Mouse (Mus musculus) NIH3T3 (cell line): ENCODE measurements around the gene Vmn2r20.
"Not testable (repeated sequence)": the region's sequence is repeated elsewhere in the genome, so short reads cannot be mapped to it uniquely, and the experiment has no call there.

Experiments used
- DNase-seq: peaks from one replicate; pipeline ENCODE4 v3.0.0-alpha.2; 2012; ENCODE audit warnings: low read depth

Vmn2r20 gene

DNA sequence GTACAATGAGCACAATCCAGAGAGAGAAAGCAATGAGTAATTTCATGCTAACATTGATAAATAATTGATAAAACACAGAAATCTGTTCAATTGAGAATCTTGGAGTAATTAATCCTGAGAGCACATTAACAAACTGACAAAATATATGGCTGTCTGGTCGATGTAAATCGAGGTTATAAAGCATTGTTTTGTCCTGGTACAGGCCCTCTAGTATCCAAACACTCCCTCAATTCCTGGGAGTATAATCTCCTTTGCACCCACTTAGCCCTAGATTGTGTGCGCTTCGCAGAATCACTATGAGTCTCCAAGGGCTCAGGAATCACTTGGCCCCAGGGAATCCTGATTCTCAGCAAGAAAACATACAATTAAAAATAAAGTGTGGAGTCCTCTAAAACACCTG, at the start of gene Vmn2r20:
Gene Vmn2r20 (minus strand): TSS at position 101 of the 400 bp plus-strand sequence.
- DNase-seq: not testable (repeated sequence)

DNA sequence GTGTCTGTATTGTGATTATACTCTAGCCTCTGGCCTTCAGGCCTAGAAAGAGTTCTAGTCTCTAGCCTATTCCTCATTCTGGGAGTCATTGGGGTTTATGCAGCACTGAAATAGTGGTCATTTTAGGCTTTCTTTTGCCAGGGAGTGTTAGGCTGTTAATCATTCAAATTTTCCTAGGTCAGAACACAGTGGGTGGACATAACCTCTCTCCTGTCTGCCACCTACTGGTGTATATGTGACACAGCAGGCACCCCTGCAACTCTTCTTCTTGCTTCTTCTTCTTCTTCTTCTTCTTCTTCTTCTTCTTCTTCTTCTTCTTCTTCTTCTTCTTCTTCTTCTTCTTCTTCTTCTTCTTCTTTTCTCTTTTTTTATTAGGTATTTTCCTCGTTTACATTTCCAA, 6.5 kb upstream of the Vmn2r20 start:
- DNase-seq: not testable (repeated sequence)

DNA sequence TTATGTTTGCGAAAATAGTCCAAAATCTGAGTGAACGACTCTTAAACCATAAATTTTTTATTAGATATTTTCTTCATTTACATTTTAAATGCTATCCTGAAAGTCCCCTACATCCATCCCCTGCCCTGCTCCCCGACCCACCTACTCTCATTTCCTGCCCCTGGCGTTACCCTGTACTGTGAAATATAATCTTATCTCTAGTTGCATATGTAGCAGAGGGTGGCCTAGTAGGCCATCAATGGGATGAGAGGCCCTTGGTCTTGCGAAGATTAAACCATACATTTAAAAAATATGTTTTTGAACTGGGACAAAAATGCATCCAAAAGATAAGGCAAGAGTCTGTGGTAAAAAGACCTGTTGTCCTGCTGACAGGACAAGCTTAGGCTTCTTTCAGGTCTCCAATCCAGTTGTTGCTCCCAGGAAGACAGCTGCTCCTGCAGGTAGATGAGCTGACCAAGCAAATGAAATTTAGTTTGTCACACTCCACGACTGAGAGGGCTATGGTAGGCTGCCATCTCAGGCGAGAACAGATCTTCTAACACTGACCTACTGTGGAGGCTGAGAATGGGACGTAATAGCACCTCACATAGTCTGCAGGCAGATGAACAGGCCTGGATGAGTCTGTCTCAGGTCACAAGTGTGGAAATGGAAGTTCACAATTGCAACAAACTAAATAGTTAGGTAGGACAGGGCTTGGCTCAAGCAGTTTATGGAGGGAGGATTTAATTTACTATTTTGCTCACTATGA, 10.8 kb downstream of the Vmn2r20 start:
- DNase-seq: not testable (repeated sequence)

DNA sequence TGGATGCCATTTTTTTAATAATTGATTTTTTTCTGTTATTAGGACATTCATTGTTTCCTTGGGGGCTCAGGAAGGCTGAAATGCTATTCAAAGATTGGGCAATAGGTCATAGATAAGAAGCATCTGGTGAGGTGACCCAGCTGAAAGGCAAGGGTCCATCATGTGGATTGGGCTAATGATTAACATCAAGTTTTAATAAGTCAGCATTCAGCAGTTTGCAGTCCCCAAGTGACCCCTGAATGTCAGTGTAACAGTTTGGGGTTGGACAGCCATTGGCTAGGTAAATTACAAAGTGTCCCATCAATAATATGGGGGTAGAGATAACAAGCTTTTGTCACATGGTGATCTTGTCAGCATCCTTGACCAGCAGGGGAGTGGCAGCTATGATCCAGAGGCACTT, 29.1 kb downstream of the Vmn2r20 start:
- not testable (repeated sequence) for DNase-seq

DNA sequence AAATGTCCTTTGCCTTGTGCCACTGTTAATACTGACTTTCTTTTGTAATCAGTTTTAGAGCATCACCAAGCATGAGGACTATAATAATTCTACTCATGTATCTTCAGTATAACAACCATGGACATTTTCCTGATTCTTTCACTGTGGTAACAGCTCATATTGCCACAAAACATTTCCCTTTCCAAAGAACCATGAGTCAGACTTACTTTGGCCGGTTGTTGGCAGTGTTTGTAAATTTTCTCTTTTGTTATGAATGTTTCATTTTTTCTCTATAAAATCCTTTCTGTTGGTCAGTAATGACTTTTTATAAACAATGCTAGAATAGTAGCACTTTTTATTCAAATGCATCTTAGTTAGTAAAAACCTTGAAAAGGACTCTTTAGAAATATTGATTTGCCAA, 71.8 kb downstream of the Vmn2r20 start:
- no peak for DNase-seq

DNA sequence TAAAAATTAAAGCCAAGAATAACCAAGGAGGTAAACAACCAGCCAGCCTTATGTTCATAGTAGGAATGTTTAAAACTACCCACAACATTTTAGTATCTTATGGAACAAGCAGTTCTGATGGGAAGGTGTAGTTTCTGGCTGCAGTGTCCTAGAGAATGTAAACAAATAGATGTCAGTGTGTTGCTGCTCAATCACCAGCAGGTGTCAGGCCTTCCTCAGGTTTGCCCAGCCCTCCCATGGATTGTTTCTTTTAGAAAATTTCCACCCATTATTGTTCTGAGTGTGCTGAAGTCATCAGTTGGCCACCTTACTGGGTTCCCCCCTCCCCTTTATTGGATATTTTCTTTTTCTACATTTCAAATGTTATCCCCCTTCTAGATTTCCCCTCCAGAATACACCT, 77.8 kb downstream of the Vmn2r20 start:
- peak; percentile 7 for DNase-seq

DNA sequence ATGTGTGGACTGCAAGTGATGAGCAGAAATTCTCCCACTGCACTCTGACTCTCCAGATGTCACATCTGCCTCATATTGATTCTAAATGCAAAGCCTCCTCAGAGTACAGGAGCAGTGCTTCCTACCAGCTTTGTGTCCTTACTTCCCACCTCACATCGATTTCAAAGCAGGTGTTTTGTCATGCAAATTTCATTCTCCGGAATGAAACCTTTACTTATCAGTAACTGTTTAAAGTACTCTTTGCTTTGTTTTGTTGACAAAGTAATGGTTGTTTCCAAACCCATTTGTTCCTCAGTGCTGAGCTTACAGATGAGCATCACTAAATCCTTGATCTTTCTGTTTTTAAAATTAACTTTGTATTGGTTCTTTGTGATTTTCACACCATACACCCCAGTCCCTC, 85.4 kb downstream of the Vmn2r20 start:
- DNase-seq: no peak
